Mouse (Mus musculus): Measurements from ENCODE around the gene Pgam2. TPM values are rescaled to one million over a fixed set of nuclear protein-coding genes. Genes with fewer than 3 reads are reported as not detected.
"Not testable (repeated sequence)": the region's sequence is repeated elsewhere in the genome, so short reads cannot be mapped to it uniquely, and the experiment has no call there.

Pgam2 gene
- polyA plus RNA-seq, 1 experiment from 2014 or later: 228 TPM

- H3K4me3 ChIP-seq (ENCODE audit: low read depth, low read length): no peak overlapping the region
- no peaks in the 10 kb centered on the region for H3K27me3 ChIP-seq (replicated peaks; ENCODE audit: control insufficient read depth, insufficient read depth, low read length)
- WGBS: 88% methylated on average over 5 of the region's 5 CpGs
- DNase-seq (ENCODE audit: low spot score) (no peak), ATAC-seq (ENCODE audit: low read depth) (no peak)
- no peak overlapping the region for H3K9ac ChIP-seq (ENCODE audit: low read depth, low read length)
- no peak overlapping the region for H3K4me2 ChIP-seq (ENCODE audit: low read depth, low read length)
- no peak overlapping the region for H3K27ac ChIP-seq (replicated peaks; ENCODE audit: low read depth, low read length)
- no peaks in the 10 kb centered on the region for H3K9me3 ChIP-seq (ENCODE audit: control insufficient read depth, low read length)
- no peaks in the 10 kb centered on the region for H3K4me1 ChIP-seq (ENCODE audit: control insufficient read depth, insufficient read depth, low read length)
- H3K36me3 ChIP-seq (ENCODE audit: control insufficient read depth, insufficient read depth, low read length): peaks cover 51% of the 10 kb centered on the region
Measured at GRCm38 (mm10) chr11:5827931-5828330, 24.4 kb upstream of the Pgam2 start.

GRCm38 (mm10) chr11:5825432-5825831, 21.9 kb upstream of the Pgam2 start:
- H3K9me3 ChIP-seq (ENCODE audit: control insufficient read depth, low read length): no peaks in the 10 kb centered on the region
- no peak overlapping the region for H3K27ac ChIP-seq (replicated peaks; ENCODE audit: low read depth, low read length)
- peak; percentile 76; the same call in 1 of the 2 replicates for ATAC-seq (ENCODE audit: low read depth)
- H3K4me1 ChIP-seq (ENCODE audit: control insufficient read depth, insufficient read depth, low read length): no peaks in the 10 kb centered on the region
- H3K36me3 ChIP-seq (ENCODE audit: control insufficient read depth, insufficient read depth, low read length): peaks cover 26% of the 10 kb centered on the region
- peak; percentile 49 for DNase-seq (ENCODE audit: low spot score)
- H3K4me2 ChIP-seq (ENCODE audit: low read depth, low read length): no peak overlapping the region
- no peaks in the 10 kb centered on the region for H3K27me3 ChIP-seq (replicated peaks; ENCODE audit: control insufficient read depth, insufficient read depth, low read length)
- H3K4me3 ChIP-seq (ENCODE audit: low read depth, low read length): no peak overlapping the region
- no peak overlapping the region for H3K9ac ChIP-seq (ENCODE audit: low read depth, low read length)

GRCm38 (mm10) chr11:5819223-5819622, 15.7 kb upstream of the Pgam2 start:
- no peak for DNase-seq (ENCODE audit: low spot score)
- Histone ChIP-seq H3K9ac (ENCODE audit: low read depth, low read length) (no peak overlapping the region), H3K4me1 (ENCODE audit: control insufficient read depth, insufficient read depth, low read length) (no peaks in the 10 kb centered on the region), H3K27me3 (replicated peaks; ENCODE audit: control insufficient read depth, insufficient read depth, low read length) (no peaks in the 10 kb centered on the region), H3K36me3 (ENCODE audit: control insufficient read depth, insufficient read depth, low read length) (no peaks in the 10 kb centered on the region), H3K9me3 (ENCODE audit: control insufficient read depth, low read length) (no peaks in the 10 kb centered on the region), H3K4me3 (ENCODE audit: low read depth, low read length) (no peak overlapping the region), H3K27ac (replicated peaks; ENCODE audit: low read depth, low read length) (no peak overlapping the region), H3K4me2 (ENCODE audit: low read depth, low read length) (no peak overlapping the region)
- whole genome bisulfite sequencing: 71% methylated on average over 2 of the region's 2 CpGs
- ATAC-seq (ENCODE audit: low read depth): no peak

GRCm38 (mm10) chr11:5813381-5813780, 9.8 kb upstream of the Pgam2 start:
- Histone ChIP-seq H3K9me3 (ENCODE audit: control insufficient read depth, low read length) (no peaks in the 10 kb centered on the region), H3K4me1 (ENCODE audit: control insufficient read depth, insufficient read depth, low read length) (no peaks in the 10 kb centered on the region), H3K4me2 (ENCODE audit: low read depth, low read length) (no peak overlapping the region), H3K27ac (replicated peaks; ENCODE audit: low read depth, low read length) (no peak overlapping the region), H3K9ac (ENCODE audit: low read depth, low read length) (no peak overlapping the region), H3K4me3 (ENCODE audit: low read depth, low read length) (no peak overlapping the region), H3K36me3 (ENCODE audit: control insufficient read depth, insufficient read depth, low read length) (no peaks in the 10 kb centered on the region), H3K27me3 (replicated peaks; ENCODE audit: control insufficient read depth, insufficient read depth, low read length) (no peaks in the 10 kb centered on the region)
- DNase-seq (ENCODE audit: low spot score) (no peak), ATAC-seq (ENCODE audit: low read depth) (no peak)
- WGBS: 75% methylated on average over 10 of the region's 10 CpGs

- H3K4me3 ChIP-seq (ENCODE audit: low read depth, low read length); H3K9me3 ChIP-seq (ENCODE audit: control insufficient read depth, low read length); H3K4me1 ChIP-seq (ENCODE audit: control insufficient read depth, insufficient read depth, low read length); H3K27ac ChIP-seq (replicated peaks; ENCODE audit: low read depth, low read length); DNase-seq (ENCODE audit: low spot score); H3K27me3 ChIP-seq (replicated peaks; ENCODE audit: control insufficient read depth, insufficient read depth, low read length); H3K9ac ChIP-seq (ENCODE audit: low read depth, low read length); ATAC-seq (ENCODE audit: low read depth); H3K4me2 ChIP-seq (ENCODE audit: low read depth, low read length); H3K36me3 ChIP-seq (ENCODE audit: control insufficient read depth, insufficient read depth, low read length): not testable (repeated sequence)
- WGBS: 91% methylated on average over 4 of the region's 4 CpGs
Measured at GRCm38 (mm10) chr11:5809487-5809886, 6.0 kb upstream of the Pgam2 start.

GRCm38 (mm10) chr11:5807956-5808355, 4.4 kb upstream of the Pgam2 start:
- peaks cover 2% of the 10 kb centered on the region; the same call in 1 of the 2 replicates for H3K4me1 ChIP-seq (ENCODE audit: control insufficient read depth, insufficient read depth, low read length)
- no peak overlapping the region for H3K4me3 ChIP-seq (ENCODE audit: low read depth, low read length)
- no peak overlapping the region for H3K9ac ChIP-seq (ENCODE audit: low read depth, low read length)
- no peaks in the 10 kb centered on the region for H3K9me3 ChIP-seq (ENCODE audit: control insufficient read depth, low read length)
- DNase-seq (ENCODE audit: low spot score): no peak
- H3K27me3 ChIP-seq (replicated peaks; ENCODE audit: control insufficient read depth, insufficient read depth, low read length): no peaks in the 10 kb centered on the region
- no peaks in the 10 kb centered on the region for H3K36me3 ChIP-seq (ENCODE audit: control insufficient read depth, insufficient read depth, low read length)
- WGBS: 85% methylated on average over 9 of the region's 9 CpGs
- H3K4me2 ChIP-seq (ENCODE audit: low read depth, low read length): no peak overlapping the region
- H3K27ac ChIP-seq (replicated peaks; ENCODE audit: low read depth, low read length): no peak overlapping the region
- ATAC-seq (ENCODE audit: low read depth): no peak

- no peak overlapping the region for H3K27ac ChIP-seq (replicated peaks; ENCODE audit: low read depth, low read length)
- H3K36me3 ChIP-seq (ENCODE audit: control insufficient read depth, insufficient read depth, low read length): peaks cover 6% of the 10 kb centered on the region; the same call in 1 of the 2 replicates
- no peak overlapping the region for H3K4me2 ChIP-seq (ENCODE audit: low read depth, low read length)
- H3K9me3 ChIP-seq (ENCODE audit: control insufficient read depth, low read length): no peaks in the 10 kb centered on the region
- no peak overlapping the region for H3K4me3 ChIP-seq (ENCODE audit: low read depth, low read length)
- H3K27me3 ChIP-seq (replicated peaks; ENCODE audit: control insufficient read depth, insufficient read depth, low read length): no peaks in the 10 kb centered on the region
- 82% methylated on average over 3 of the region's 3 CpGs for WGBS
- DNase-seq (ENCODE audit: low spot score) (no peak), ATAC-seq (ENCODE audit: low read depth) (no peak)
- no peak overlapping the region for H3K9ac ChIP-seq (ENCODE audit: low read depth, low read length)
- peaks cover 3% of the 10 kb centered on the region; the same call in 1 of the 2 replicates for H3K4me1 ChIP-seq (ENCODE audit: control insufficient read depth, insufficient read depth, low read length)
Measured at GRCm38 (mm10) chr11:5805711-5806110, 2.2 kb upstream of the Pgam2 start.

GRCm38 (mm10) chr11:5804174-5804573, 641 bp upstream of the Pgam2 start:
- Histone ChIP-seq H3K4me2 (ENCODE audit: low read depth, low read length) (no peak overlapping the region), H3K27me3 (replicated peaks; ENCODE audit: control insufficient read depth, insufficient read depth, low read length) (no peaks in the 10 kb centered on the region), H3K4me1 (ENCODE audit: control insufficient read depth, insufficient read depth, low read length) (peaks cover 3% of the 10 kb centered on the region; the same call in 1 of the 2 replicates), H3K36me3 (ENCODE audit: control insufficient read depth, insufficient read depth, low read length) (peaks cover 21% of the 10 kb centered on the region), H3K4me3 (ENCODE audit: low read depth, low read length) (no peak overlapping the region), H3K9ac (ENCODE audit: low read depth, low read length) (no peak overlapping the region), H3K9me3 (ENCODE audit: control insufficient read depth, low read length) (no peaks in the 10 kb centered on the region), H3K27ac (replicated peaks; ENCODE audit: low read depth, low read length) (no peak overlapping the region)
- DNase-seq (ENCODE audit: low spot score): no peak
- ATAC-seq (ENCODE audit: low read depth): no peak
- WGBS: 80% methylated on average over 5 of the region's 5 CpGs

GRCm38 (mm10) chr11:5802457-5803217, 896 bp downstream of the Pgam2 start:
- 63% methylated on average over 8 of the region's 8 CpGs for WGBS
- H3K36me3 ChIP-seq (ENCODE audit: control insufficient read depth, insufficient read depth, low read length): peaks cover 36% of the 10 kb centered on the region
- no peak for ATAC-seq (ENCODE audit: low read depth)
- H3K4me3 ChIP-seq (ENCODE audit: low read depth, low read length): peak overlapping the region; percentile 10; the same call in 1 of the 2 replicates
- peak overlapping the region; percentile 21; the same call in 1 of the 2 replicates for H3K4me2 ChIP-seq (ENCODE audit: low read depth, low read length)
- no peak for DNase-seq (ENCODE audit: low spot score)
- no peaks in the 10 kb centered on the region for H3K9me3 ChIP-seq (ENCODE audit: control insufficient read depth, low read length)
- H3K27ac ChIP-seq (replicated peaks; ENCODE audit: low read depth, low read length): no peak overlapping the region; the same call in 1 of the 2 replicates
- peak overlapping the region; percentile 28; the same call in 1 of the 2 replicates for H3K9ac ChIP-seq (ENCODE audit: low read depth, low read length)
- H3K27me3 ChIP-seq (replicated peaks; ENCODE audit: control insufficient read depth, insufficient read depth, low read length): no peaks in the 10 kb centered on the region
- H3K4me1 ChIP-seq (ENCODE audit: control insufficient read depth, insufficient read depth, low read length): peaks cover 3% of the 10 kb centered on the region; the same call in 1 of the 2 replicates
